Mouse (Mus musculus) T-cell, adult 2 months (primary cell): Measurements from ENCODE around the gene Evx2.

Experiments used
- DNase-seq: peaks from one replicate; pipeline ENCODE4 v3.0.0; 2022; ENCODE audit warnings: low spot score

Evx2 gene

DNA sequence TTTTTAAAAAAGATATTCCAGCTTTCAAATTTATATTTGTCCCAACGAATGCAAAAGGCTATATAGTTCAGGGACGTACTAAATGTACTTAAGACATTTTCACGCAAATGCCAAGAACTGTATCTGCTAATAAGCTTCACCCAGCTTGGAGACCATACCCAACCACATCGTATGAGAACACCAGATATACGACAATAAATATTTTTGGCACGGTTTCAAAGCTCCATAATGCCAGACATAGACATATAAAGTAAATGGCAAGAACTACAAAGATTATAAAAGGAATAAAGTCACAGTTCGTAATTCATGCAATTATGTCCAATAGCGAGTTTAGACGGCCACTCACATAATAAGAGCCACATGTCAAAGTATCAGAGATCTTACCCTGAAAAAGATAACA lies 41.7 kb downstream of the Evx2 start:
- no peak for DNase-seq

DNA sequence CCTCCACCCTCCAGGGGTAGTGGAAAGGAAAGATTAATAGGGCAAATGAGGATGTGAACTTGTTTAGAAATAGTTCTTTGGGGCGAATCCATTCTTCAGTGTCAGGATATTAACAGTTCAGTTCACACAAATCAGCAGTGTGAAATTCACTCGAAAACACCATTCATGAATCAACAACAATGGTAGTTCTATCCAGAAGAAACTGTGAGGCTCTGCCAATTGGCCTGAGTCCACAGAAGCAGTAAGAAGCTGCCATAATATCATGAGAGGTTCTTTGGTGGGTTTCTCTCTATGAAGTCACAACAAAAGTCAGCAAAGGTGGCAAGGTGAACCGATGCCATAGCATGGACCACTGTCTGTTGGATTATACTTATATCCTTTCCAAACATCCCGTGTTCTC lies 48.0 kb downstream of the Evx2 start:
- no peak for DNase-seq

DNA sequence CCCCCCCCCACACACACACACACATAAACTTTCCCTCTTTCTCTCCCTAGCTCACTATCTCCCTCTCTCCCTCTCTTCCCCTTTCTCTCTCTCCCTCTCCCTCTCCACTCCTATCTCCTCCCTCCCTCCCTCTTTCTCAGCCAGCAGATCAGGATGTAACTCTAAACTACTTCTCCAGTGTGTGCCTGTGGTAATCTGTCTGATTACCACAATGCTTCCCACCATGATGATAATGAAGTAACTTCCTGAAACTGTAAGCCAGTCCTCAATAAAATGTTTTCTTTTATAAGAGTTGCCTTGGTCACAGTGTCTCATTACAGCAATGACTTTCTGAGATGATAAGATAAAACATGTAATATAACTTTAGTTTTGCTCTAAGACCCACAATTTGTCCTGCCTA lies 50.0 kb downstream of the Evx2 start:
- DNase-seq, result no peak

DNA sequence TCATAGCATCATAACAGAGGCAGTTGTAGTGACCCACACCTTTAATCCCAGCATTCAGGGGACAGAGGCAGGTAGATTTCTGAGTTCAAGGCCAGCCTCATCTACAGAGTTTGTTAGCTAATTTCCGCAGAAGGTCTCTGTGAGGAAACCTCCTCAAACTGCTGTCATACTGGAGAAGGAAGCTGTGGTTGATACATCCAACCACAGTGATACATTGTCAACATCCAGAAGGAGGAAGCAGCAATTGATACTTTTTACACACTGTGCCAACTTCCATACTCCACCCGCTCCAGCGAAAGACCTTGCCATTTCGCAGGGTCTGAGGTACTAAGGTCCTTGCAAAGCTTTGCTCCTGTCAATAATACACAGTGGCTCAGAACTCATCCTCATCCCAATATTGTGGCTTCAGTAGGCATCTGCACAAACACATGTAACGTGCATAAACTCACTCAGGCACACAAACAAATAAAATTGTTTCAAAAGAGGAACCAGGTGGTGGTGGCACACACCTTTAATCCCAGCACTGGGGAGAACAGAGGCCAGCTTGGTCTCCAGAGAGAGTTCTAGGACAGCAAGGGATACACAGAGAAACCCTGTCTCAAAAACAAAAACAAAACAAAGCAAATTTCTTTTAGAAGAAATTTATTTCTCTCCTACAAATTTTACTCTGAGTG lies 53.1 kb downstream of the Evx2 start:
- DNase-seq, result no peak

DNA sequence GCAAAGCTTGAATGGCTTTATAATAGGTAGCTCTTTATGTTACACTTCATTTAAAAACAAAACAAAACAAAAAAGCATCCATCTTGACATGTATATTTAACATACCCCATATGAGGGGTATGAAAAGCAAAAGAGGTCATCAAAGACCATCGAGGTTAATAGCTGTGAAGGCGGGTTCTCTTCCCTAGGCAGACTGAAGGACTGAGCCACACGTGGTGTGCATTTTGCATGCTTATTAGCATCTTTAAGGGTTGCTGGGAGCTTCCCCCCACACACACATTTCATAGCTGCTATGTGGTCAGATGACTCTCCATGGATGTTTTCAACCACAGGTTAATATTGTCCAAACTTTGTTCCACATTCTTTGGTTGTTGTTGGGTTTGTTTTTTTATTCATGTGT lies 55.3 kb downstream of the Evx2 start:
- DNase-seq, result no peak
